Mouse (Mus musculus) kidney, embryonic 15.5 days (tissue): ENCODE results near the gene Filip1l. TPM values are rescaled to one million over a fixed set of nuclear protein-coding genes. Genes with fewer than 3 reads are reported as not detected.

Source experiments
- ATAC-seq: fragments of 200-750 bp; cut with Nextera tagmentation; replicated peaks from 2 replicates; pipeline ENCODE4 v1.8.0; 2017; ENCODE audit warnings: moderate TSS enrichment; ENCODE audit not compliant: low FRiP score
- H3K27ac ChIP-seq: fragments of 300-500 bp; sonication (generic); 2 replicates; pipeline ENCODE4 v1.5.1; 2015; ENCODE audit warnings: mild to moderate bottlenecking, inconsistent platforms
- H3K27me3 ChIP-seq: fragments of 300-500 bp; sonication (generic); 2 replicates; pipeline ENCODE4 v1.6.1; 2015; ENCODE audit warnings: inconsistent platforms
- H3K36me3 ChIP-seq: fragments of 300-500 bp; sonication (generic); 2 replicates; pipeline ENCODE4 v1.6.1; 2015; ENCODE audit warnings: inconsistent platforms
- H3K4me1 ChIP-seq: fragments of 300-500 bp; sonication (generic); 2 replicates; pipeline ENCODE4 v1.6.1; 2015; ENCODE audit warnings: inconsistent platforms
- H3K4me2 ChIP-seq: fragments of 300-500 bp; sonication (generic); 2 replicates; pipeline ENCODE4 v1.6.1; 2015; ENCODE audit warnings: moderate library complexity, mild to moderate bottlenecking, inconsistent platforms
- H3K4me3 ChIP-seq: fragments of 300-500 bp; sonication (generic); replicated peaks from 2 replicates; pipeline ENCODE4 v1.5.1; 2015; ENCODE audit warnings: mild to moderate bottlenecking, inconsistent platforms
- H3K9ac ChIP-seq: fragments of 300-500 bp; sonication (generic); 2 replicates; pipeline ENCODE4 v1.6.1; 2015; ENCODE audit warnings: mild to moderate bottlenecking, inconsistent platforms
- H3K9me3 ChIP-seq: fragments of 300-500 bp; sonication (generic); replicated peaks from 2 replicates; pipeline ENCODE4 v1.6.1; 2016; ENCODE audit warnings: inconsistent platforms
- WGBS: fragments of 180-500 bp; shearing (Covaris S2); methylation state at CpG from one replicate; pipeline ENCODE4 v1.1.7; 2015; ENCODE audit warnings: mixed read lengths; 5-methylcytosine and 5-hydroxymethylcytosine counted together
- polyA plus RNA-seq: library from polyadenylated mRNA; unstranded; fragments of >200 nt; fragmentation: Nextera tagmentation; extraction: Ambion mirVana; gene quantifications from 2 replicates; pipeline ENCODE4 v1.2.1, GENCODE M21; 2015

The Filip1l gene
- polyA plus RNA-seq, 1 experiment from 2014 or later, result 24.2 TPM

DNA sequence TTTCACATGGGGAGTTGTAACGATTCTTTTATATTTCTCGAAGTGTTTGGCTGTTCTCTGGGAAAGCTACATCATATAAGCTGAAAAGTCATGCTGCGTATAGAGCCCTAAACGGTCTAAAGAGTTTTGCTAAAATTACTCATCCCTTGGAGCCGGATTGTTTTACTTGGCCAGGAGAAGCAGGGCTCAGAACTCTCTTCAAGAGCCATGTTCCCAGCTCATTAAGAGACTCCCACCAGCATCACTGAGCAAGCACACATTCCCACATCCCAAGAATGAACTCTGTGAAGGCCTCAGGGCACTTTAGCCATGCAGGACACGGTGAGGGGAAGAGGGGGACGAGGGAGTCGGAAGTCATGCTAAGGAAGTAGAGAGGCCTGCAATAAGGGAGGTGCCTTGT, 23.9 kb upstream of the Filip1l start:
- Histone ChIP-seq H3K9me3 (no peaks in the 10 kb centered on the region), H3K36me3 (no peaks in the 10 kb centered on the region), H3K9ac (no peak overlapping the region), H3K27ac (peak overlapping the region; percentile 48), H3K4me1 (peaks cover 7% of the 10 kb centered on the region), H3K4me2 (no peak overlapping the region), H3K27me3 (no peaks in the 10 kb centered on the region), H3K4me3 (no peak overlapping the region)
- peak; percentile 75 for ATAC-seq
- WGBS, result 42% methylated on average over 8 of the region's 8 CpGs

DNA sequence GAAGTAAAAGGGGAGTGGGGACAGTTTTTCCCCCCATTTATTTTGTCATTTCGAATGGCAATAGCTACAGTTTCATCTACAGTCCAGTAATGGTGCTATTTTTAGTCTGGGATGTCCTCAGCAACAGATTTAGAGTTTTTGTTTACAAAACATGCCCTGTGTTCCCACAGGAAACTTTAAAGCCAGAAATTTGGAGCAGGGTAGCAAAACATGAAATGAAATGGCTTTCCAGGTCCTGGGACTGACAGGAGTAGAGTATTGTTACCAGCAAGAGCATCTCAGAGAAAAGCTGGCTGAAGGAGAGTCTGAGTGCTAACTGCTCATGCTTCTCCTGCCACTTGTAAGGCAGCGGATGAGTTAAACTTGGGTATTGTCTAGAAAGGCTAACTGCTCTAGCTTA, 22.8 kb upstream of the Filip1l start:
- H3K27me3 ChIP-seq, result no peaks in the 10 kb centered on the region
- no peak for ATAC-seq
- no peak overlapping the region for H3K9ac ChIP-seq
- 87% methylated on average over 2 of the region's 2 CpGs for WGBS
- no peak overlapping the region for H3K27ac ChIP-seq
- H3K4me1 ChIP-seq, result peaks cover 7% of the 10 kb centered on the region
- H3K4me2 ChIP-seq, result no peak overlapping the region
- no peaks in the 10 kb centered on the region for H3K36me3 ChIP-seq
- H3K4me3 ChIP-seq, result no peak overlapping the region
- H3K9me3 ChIP-seq, result no peaks in the 10 kb centered on the region

DNA sequence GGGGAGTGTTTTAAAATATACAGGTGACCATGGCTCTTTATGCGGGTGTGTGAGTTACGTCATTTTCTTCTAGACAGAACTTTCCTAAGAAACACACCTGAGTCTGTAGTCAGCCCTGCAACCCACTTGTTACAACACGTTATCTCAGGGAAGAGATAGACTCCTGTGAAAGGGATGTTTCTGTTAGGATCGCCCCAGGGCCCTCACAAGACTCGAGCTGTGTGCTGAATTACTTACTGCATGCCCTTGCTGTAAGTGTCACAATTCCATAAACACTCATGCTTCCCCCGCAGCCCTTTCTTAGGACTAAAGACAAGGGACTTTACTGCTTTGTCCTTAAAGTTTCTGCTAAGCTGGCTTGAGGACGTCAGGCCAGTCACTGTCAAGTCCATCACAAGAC, 20.6 kb upstream of the Filip1l start:
- WGBS, result 78% methylated on average over 7 of the region's 7 CpGs
- H3K4me2 ChIP-seq, result no peak overlapping the region
- no peak overlapping the region for H3K27ac ChIP-seq
- no peak overlapping the region for H3K9ac ChIP-seq
- no peaks in the 10 kb centered on the region for H3K9me3 ChIP-seq
- H3K4me1 ChIP-seq, result peaks cover 7% of the 10 kb centered on the region
- H3K4me3 ChIP-seq, result no peak overlapping the region
- no peak for ATAC-seq
- no peaks in the 10 kb centered on the region for H3K36me3 ChIP-seq
- no peaks in the 10 kb centered on the region for H3K27me3 ChIP-seq

DNA sequence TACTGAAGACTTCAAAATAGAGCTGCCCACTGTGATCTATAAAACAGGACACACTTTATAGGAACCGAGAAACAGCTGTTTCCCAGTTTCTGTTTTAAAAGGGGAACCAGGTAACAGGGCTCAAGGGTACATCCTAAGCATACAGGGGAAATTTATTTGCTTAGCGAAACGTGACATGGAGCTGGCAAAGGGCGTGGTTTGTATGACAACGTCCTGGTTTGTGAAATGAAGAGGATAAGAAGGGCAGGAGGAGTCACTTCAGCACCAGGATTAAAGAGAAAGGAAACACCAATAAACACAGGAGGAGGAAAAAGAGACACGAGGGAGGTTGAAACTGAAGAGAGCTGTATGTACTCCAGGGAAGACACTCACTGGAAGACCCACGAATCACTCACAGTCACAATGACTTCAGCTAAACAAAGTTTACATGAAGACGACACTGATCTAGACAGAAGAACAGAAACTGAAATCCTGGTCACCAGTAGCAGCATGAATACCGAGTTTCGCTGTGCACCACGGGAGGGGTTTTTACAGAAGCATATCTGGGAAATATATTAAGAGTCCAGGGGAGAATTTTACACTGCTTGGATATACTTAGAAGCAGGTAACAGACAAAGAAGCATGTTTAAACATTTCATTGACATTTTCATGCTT, 16.0 kb upstream of the Filip1l start:
- Histone ChIP-seq H3K9me3 (no peaks in the 10 kb centered on the region), H3K27me3 (no peaks in the 10 kb centered on the region), H3K4me1 (peaks cover 20% of the 10 kb centered on the region), H3K4me3 (no peak overlapping the region), H3K4me2 (no peak overlapping the region), H3K27ac (no peak overlapping the region), H3K36me3 (no peaks in the 10 kb centered on the region), H3K9ac (no peak overlapping the region)
- WGBS, result 56% methylated on average over 11 of the region's 11 CpGs
- ATAC-seq, result no peak

DNA sequence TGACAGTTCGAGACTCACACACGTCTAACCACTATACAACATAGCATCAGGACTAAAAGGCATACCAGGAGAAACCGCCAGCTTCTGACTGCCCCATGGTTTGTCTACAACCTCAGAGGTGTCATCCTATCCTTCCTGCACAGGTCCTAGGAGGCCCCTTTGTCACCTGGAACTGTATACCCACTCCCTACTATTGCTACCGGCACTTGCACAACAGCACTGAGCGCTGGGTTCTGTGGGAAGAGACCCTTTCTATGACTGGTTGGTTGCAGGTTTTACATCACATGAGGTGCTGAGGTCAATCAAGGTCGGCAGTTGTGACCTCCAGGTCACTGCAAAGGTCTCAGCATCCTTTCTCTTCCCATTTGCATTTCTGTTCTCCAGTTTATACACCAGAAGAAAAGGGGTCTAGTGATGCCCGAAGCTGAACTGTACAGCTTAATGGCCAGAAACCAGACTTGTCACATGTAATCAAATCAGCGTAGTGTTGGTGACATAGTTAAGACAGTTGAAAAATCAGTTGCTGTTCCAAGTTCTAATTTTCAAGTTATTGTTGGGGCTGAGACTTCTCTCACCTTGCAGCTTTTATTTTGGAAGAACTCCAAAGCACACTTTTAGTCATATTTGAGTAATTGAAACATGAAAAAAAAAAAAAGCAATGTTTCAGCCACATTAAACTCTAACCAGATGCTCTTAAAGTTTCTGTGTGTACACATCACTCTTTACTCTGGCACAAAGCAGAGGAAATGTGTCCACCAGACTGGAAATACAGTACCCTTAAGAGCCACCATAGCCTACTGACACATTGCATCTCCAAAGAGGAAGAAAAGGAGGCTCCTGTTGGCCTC, 12.9 kb upstream of the Filip1l start:
- Histone ChIP-seq H3K4me2 (no peak overlapping the region), H3K27me3 (no peaks in the 10 kb centered on the region), H3K4me3 (no peak overlapping the region), H3K9me3 (no peaks in the 10 kb centered on the region), H3K27ac (0 out of 2 replicates have a peak overlapping the region, but pooled peaks have one; percentile 16), H3K36me3 (no peaks in the 10 kb centered on the region), H3K4me1 (peaks cover 20% of the 10 kb centered on the region), H3K9ac (no peak overlapping the region)
- 84% methylated on average over 8 of the region's 8 CpGs for WGBS
- no peak for ATAC-seq

DNA sequence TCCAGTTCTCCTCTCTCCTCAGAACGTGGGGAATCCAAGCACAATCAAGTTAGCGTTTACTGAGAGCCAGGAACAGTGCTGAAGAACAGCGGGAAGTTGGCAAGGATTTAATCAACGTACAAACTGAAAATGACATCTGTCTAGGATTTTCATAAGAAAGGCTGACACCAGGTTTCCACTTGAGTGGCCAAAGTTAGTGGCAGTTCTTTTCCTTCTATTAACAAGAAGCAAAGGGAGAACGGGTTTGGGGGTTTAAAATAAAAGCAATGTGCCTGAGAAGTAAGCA, 12.3 kb upstream of the Filip1l start:
- Histone ChIP-seq H3K27ac (no peak overlapping the region), H3K4me1 (peaks cover 20% of the 10 kb centered on the region), H3K36me3 (no peaks in the 10 kb centered on the region), H3K9ac (no peak overlapping the region), H3K4me3 (no peak overlapping the region), H3K9me3 (no peaks in the 10 kb centered on the region), H3K4me2 (no peak overlapping the region), H3K27me3 (no peaks in the 10 kb centered on the region)
- 67% methylated on average over 5 of the region's 5 CpGs for WGBS
- no peak for ATAC-seq

DNA sequence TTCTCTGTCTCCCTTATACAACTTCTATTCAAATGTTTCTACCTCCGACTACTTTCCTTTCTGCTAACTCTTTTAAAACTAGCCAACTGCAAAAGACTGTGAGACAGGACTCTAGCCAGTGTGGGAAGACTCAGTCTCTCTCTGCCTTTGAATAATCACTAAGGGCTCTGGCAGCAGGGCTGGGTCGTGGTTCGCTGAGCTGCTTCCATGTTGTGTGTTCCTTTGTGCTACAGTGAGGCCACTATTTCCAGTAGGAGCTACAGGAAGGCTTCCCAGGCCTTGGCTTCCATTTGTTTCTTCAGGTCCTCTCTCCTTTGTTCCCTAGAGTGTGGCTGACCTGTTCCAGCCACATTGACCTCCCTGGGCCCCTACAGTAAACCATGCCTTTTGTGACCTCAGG, 6.6 kb upstream of the Filip1l start:
- 74% methylated on average over 3 of the region's 3 CpGs for WGBS
- peak; percentile 76 for ATAC-seq

DNA sequence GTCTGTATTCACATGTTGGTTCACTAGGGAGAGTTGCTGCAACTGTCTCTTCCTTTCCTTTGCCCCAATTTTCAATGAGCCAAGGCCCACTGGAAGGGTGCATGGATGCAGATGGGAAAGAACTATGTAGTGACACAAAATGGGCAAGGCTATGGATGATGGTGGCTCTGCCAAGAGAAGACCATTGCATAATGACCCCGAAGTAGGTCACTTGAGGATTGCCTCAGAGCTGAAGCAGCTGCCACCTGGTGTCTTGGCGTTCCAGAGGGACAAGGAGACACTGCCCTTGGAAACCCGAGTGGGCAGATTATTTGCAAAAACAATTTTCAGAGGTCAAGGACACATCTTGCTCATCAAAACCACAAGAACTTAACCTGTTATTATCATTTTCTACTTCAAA, 3.9 kb upstream of the Filip1l start:
- no peak overlapping the region for H3K4me2 ChIP-seq
- WGBS, result 81% methylated on average over 3 of the region's 3 CpGs
- H3K4me1 ChIP-seq, result peaks cover 9% of the 10 kb centered on the region
- H3K4me3 ChIP-seq, result no peak overlapping the region
- H3K36me3 ChIP-seq, result no peaks in the 10 kb centered on the region
- no peak for ATAC-seq
- no peaks in the 10 kb centered on the region for H3K27me3 ChIP-seq
- H3K9me3 ChIP-seq, result no peaks in the 10 kb centered on the region
- no peak overlapping the region for H3K27ac ChIP-seq
- H3K9ac ChIP-seq, result no peak overlapping the region

More for the DNA sequence above, 6.6 kb upstream of the Filip1l start:
- Histone ChIP-seq H3K4me1 (peaks cover 6% of the 10 kb centered on the region), H3K27me3 (no peaks in the 10 kb centered on the region), H3K4me2 (no peak overlapping the region), H3K9me3 (no peaks in the 10 kb centered on the region), H3K36me3 (no peaks in the 10 kb centered on the region), H3K4me3 (no peak overlapping the region), H3K9ac (no peak overlapping the region), H3K27ac (no peak overlapping the region)

DNA sequence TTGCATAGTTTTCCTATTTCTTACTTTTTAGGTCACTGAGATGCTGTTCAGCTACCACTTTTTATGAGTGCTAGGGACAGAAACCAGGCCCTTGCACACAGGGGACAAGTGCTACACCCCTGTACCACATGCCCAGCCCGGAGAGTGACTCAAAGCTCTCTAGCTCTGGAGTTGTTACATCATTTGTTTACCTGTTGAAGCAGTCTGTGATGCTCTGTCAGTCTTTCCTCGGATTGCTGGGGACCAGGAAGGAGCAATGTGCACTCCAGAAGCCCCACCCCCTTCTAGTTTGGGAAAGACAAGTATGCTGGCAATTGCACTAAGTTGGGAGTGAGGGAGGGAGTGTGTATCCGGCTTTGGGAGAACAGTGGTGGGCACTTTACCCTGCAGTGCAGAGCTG, 3.2 kb upstream of the Filip1l start:
- ATAC-seq, result no peak
- Histone ChIP-seq H3K9ac (no peak overlapping the region), H3K4me3 (no peak overlapping the region), H3K27ac (no peak overlapping the region), H3K36me3 (no peaks in the 10 kb centered on the region), H3K4me2 (no peak overlapping the region), H3K4me1 (peaks cover 9% of the 10 kb centered on the region), H3K9me3 (no peaks in the 10 kb centered on the region), H3K27me3 (no peaks in the 10 kb centered on the region)
- 51% methylated on average over 3 of the region's 3 CpGs for WGBS

DNA sequence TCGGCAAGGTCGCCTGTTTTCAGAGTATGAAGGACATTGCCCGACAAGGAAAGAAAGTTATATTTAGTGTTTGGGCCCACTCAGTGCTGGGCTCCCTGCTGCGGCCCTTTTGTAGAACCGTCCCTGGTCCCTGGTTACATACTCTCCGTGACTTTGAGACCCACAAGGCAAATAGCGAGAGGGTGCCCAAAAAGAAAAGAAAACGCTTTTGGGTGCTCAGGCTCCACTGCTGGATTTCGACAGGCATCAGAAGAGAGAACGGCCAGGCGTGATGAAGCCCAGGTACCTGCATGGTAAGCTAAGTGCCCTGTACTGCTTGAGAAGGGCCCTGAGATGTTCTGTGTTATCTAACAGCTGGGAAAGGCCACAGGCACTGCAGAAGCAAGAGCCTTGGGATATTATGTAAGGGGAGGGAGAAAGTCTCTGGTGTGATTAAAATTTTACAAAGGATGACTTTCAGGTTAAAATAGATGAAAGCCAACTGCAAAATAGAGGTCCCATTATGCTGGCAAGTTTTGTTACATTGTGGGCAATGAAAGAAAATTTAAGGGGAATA, 351 bp downstream of the Filip1l start:
- no peak overlapping the region for H3K27ac ChIP-seq
- no peak overlapping the region for H3K4me2 ChIP-seq
- no peaks in the 10 kb centered on the region for H3K9me3 ChIP-seq
- H3K9ac ChIP-seq, result no peak overlapping the region
- 90% methylated on average over 11 of the region's 11 CpGs for WGBS
- H3K4me1 ChIP-seq, result peaks cover 9% of the 10 kb centered on the region
- ATAC-seq, result no peak
- no peak overlapping the region for H3K4me3 ChIP-seq
- H3K27me3 ChIP-seq, result no peaks in the 10 kb centered on the region
- no peaks in the 10 kb centered on the region for H3K36me3 ChIP-seq

DNA sequence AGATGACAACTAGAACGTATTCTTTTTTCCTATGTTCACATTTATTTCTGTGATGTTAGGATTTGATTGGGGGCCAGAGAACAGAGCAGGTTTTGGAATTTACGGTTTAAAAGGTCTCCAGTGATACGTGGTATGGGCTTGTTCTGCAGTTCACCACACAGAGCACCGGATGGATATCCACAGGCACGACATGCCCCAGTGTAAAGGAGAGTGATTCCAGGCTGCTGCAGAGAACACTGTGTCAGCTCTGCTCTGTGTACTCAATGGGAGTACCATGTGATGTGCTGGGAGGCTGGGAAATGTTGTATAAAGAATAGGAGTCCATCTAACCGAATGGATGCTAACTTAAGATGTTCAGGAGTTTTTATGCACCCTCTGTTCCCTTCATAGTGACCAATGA, 1.0 kb downstream of the Filip1l start:
- peaks cover 9% of the 10 kb centered on the region for H3K4me1 ChIP-seq
- ATAC-seq, result no peak
- H3K9me3 ChIP-seq, result no peaks in the 10 kb centered on the region
- H3K9ac ChIP-seq, result no peak overlapping the region
- no peak overlapping the region for H3K27ac ChIP-seq
- no peak overlapping the region for H3K4me3 ChIP-seq
- H3K4me2 ChIP-seq, result no peak overlapping the region
- H3K36me3 ChIP-seq, result no peaks in the 10 kb centered on the region
- WGBS, result 54% methylated on average over 6 of the region's 6 CpGs
- no peaks in the 10 kb centered on the region for H3K27me3 ChIP-seq

DNA sequence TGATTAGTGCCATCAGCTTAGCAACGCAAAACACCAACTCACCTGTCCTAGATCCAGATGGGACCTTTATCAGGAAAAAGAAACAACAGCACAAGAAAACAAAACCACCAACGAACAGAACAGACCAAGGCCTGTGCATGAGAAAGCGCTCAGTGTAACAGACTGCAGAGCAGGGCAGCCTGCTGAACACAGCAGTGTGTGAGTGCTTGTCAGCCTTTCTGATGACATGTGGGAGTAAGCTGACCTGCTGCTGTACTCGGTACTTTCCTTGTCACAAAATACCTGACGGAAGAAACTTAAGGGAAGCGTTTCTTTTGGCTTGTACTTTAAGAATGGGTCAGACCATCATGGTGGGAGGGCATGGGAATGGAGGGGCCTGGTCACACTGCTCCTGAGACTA, 3.6 kb downstream of the Filip1l start:
- H3K4me2 ChIP-seq, result no peak overlapping the region
- WGBS, result 52% methylated on average over 6 of the region's 6 CpGs

More for the DNA sequence above, 3.6 kb downstream of the Filip1l start:
- Histone ChIP-seq H3K27me3 (peaks cover 6% of the 10 kb centered on the region), H3K4me1 (peaks cover 7% of the 10 kb centered on the region), H3K9ac (no peak overlapping the region), H3K36me3 (no peaks in the 10 kb centered on the region), H3K4me3 (no peak overlapping the region), H3K27ac (no peak overlapping the region), H3K9me3 (no peaks in the 10 kb centered on the region)
- no peak for ATAC-seq
